Comparison of ENCODE assay signal across 9 mouse cellular contexts in the genomic region with DNA sequence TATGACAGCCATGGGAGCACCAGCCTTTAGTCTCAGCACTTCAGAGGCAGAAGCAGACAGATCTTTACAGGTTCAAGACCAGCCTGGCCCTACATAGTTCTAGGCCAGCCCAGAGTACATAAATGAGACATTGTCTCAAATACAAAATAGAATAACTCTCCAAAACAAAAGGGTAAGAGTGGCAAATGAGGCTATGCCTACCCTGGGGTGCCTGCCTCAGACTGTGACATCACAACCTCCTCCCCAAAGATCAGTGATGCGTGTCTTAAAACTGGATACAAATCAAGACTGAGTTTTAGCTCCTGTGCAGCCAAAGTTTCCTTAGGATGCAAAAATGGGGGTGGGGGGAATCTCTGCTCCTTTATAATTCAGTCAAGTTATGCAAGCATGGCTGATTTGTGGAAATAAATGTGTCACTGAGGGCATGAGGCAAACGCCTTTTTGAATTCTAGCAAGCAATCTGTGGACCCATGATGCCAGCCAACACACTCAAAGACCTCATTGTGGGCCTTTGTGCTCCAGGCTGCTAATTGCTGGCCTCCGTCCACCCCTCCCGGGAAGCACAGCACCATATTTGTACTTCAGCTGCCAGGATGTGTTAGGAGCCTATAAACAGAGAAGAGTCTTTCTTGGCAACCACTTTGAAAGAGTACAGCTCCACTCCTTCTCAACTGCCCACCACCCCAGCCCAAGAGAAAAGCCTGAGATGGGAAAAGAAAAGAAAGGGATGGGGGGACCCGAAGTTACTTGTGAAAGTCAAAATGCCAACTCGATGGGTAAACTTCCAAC. TPM values are rescaled to one million over a fixed set of nuclear protein-coding genes. Genes with fewer than 3 reads are reported as not detected.
DNase-seq lines count a peak whose midpoint lies in the region; ATAC-seq and TF ChIP-seq lines count a peak whose summit lies in the region.
"Had no signal": no experiment of that assay in that cellular context is flagged by ENCODE, and none has a peak within 500 bp of the region (broad histone marks: within the 10 kb centered on the region; RNA-seq: fewer than 3 reads in every experiment).

No protein-coding gene starts in this region.

- no peaks in the 10 kb centered on the region for H3K4me1 ChIP-seq in midbrain, embryonic 14.5 days (ENCODE audit: control insufficient read depth, insufficient read depth, low read length)
- no peaks in the 10 kb centered on the region for H3K4me1 ChIP-seq in midbrain, embryonic 11.5 days (ENCODE audit: control insufficient read depth, insufficient read depth, low read length)

- peak; percentile 63 for DNase-seq in midbrain, embryonic 14.5 days
- no peak for DNase-seq in midbrain, embryonic 11.5 days (ENCODE audit: low spot score, missing footprints)
- DNase-seq in heart, adult 11 months: peak; percentile 95
- peak; percentile 81 to 87 for DNase-seq in layer of hippocampus, adult 8-10 months (ENCODE audit: low spot score in 2 of 2)
- no peak for DNase-seq in kidney, postnatal 10 days
- DNase-seq in spleen, postnatal 36 days (ENCODE audit: low spot score in 2 of 2): no peak
- no peak for DNase-seq in thymus, postnatal 10 days (ENCODE audit: low spot score in 2 of 2)

- no peaks in the 10 kb centered on the region for H3K27me3 ChIP-seq in midbrain, embryonic 14.5 days (ENCODE audit: control insufficient read depth, insufficient read depth, low read length)
- no peaks in the 10 kb centered on the region for H3K27me3 ChIP-seq in midbrain, embryonic 11.5 days (ENCODE audit: control insufficient read depth, insufficient read depth, low read length)
- H3K27me3 ChIP-seq in myocyte (ENCODE audit: control insufficient read depth, insufficient read depth, insufficient read length): no peaks in the 10 kb centered on the region

- no peaks in the 10 kb centered on the region for H3K9me3 ChIP-seq in midbrain, embryonic 14.5 days (ENCODE audit: control insufficient read depth, low read length)
- no peaks in the 10 kb centered on the region for H3K9me3 ChIP-seq in midbrain, embryonic 11.5 days (ENCODE audit: control insufficient read depth, low read length)

- no peak for TF ChIP-seq POLR2A in myocyte (IDR thresholded peaks at IDR 0.05; ENCODE audit: insufficient read length, low read depth)

- no peak overlapping the region for H3K4me2 ChIP-seq in midbrain, embryonic 14.5 days (ENCODE audit: low read length)
- H3K4me2 ChIP-seq in midbrain, embryonic 11.5 days: no peak overlapping the region
- H3K4me2 ChIP-seq in myocyte (ENCODE audit: low read depth): peak overlapping the region; percentile 44

- no peak overlapping the region for H3K4me3 ChIP-seq in midbrain, embryonic 14.5 days (replicated peaks; ENCODE audit: low read depth, low read length)
- no peak overlapping the region for H3K4me3 ChIP-seq in midbrain, embryonic 11.5 days (ENCODE audit: low read depth, low read length)
- H3K4me3 ChIP-seq in myocyte: no peak overlapping the region

- peak; percentile 74 for ATAC-seq in midbrain, embryonic 14.5 days (ENCODE audit: low FRiP score, low TSS enrichment)
- ATAC-seq in midbrain, embryonic 11.5 days (ENCODE audit: low FRiP score): no peak

- H3K9ac ChIP-seq in midbrain, embryonic 14.5 days (replicated peaks; ENCODE audit: low read length): no peak overlapping the region
- no peak overlapping the region for H3K9ac ChIP-seq in midbrain, embryonic 11.5 days (ENCODE audit: low read length)

- no peak overlapping the region for H3K27ac ChIP-seq in midbrain, embryonic 14.5 days (replicated peaks; ENCODE audit: low read depth, low read length)
- no peak overlapping the region for H3K27ac ChIP-seq in midbrain, embryonic 11.5 days (ENCODE audit: low read depth, low read length)

- 64% methylated on average over 6 of the region's 6 CpGs for WGBS in midbrain, embryonic 14.5 days
- WGBS in midbrain, embryonic 11.5 days: 81% methylated on average over 6 of the region's 6 CpGs

- no peaks in the 10 kb centered on the region for H3K79me2 ChIP-seq in myocyte (ENCODE audit: control insufficient read depth, insufficient read depth)

- H3ac ChIP-seq in myocyte (ENCODE audit: control insufficient read depth, insufficient read length): no peak overlapping the region

- no peaks in the 10 kb centered on the region for H3K36me3 ChIP-seq in midbrain, embryonic 14.5 days (ENCODE audit: control insufficient read depth, insufficient read depth, low read length)
- no peaks in the 10 kb centered on the region for H3K36me3 ChIP-seq in midbrain, embryonic 11.5 days (ENCODE audit: control insufficient read depth, insufficient read depth, low read length)
- H3K36me3 ChIP-seq in myocyte (ENCODE audit: control insufficient read depth, insufficient read depth): no peaks in the 10 kb centered on the region

TF ChIP-seq in myocyte, 11 proteins besides CTCF, POLR2A, EP300 and RAD21:
- TF ChIP-seq POLR2AphosphoS2 (IDR thresholded peaks at IDR 0.05; ENCODE audit: insufficient read length, low read depth) (no peak), USF1 (IDR thresholded peaks at IDR 0.05; ENCODE audit: low read depth) (no peak), MYOG (IDR thresholded peaks at IDR 0.05; ENCODE audit: control insufficient read depth in 1 of 3, insufficient read depth in 1 of 3, insufficient read length in 2 of 3, low read depth in 2 of 3) (no peak), TCF12 (IDR thresholded peaks at IDR 0.05; ENCODE audit: insufficient read depth, poor library complexity, severe bottlenecking) (no peak), E2F4 (IDR thresholded peaks at IDR 0.05; ENCODE audit: insufficient read depth) (no peak), TCF3 (IDR thresholded peaks at IDR 0.05; ENCODE audit: insufficient read length, low read depth) (no peak), MYOD1 (IDR thresholded peaks at IDR 0.05; ENCODE audit: control insufficient read depth in 1 of 3, insufficient read length in 2 of 3, low read depth in 2 of 3) (peak in 2 of 3 experiments; percentile 9 to 13), SRF (IDR thresholded peaks at IDR 0.05; ENCODE audit: control insufficient read depth, insufficient read length, low read depth) (peak; percentile 78)

RNA-seq across cellular contexts. Expression of gene Pdlim3, which starts 41.0 kb away (rescaled TPM):
- polyA plus RNA-seq in midbrain, embryonic 14.5 days (2014; fragmentation: Nextera tagmentation; extraction: Ambion mirVana): 30.5 and 30.7 TPM in 2 replicates
- 34.4 and 42.2 TPM in 2 replicates for polyA plus RNA-seq in midbrain, embryonic 11.5 days (2014; fragmentation: Nextera tagmentation; extraction: Ambion mirVana)
- 1 to 10 TPM in 2 of 4 experiments, under 1 TPM in 2; 0.97 to 2.0 (median 1.3) TPM for total RNA-seq in layer of hippocampus, adult 8-10 months (2022)
- polyA plus RNA-seq in myocyte (2012; fragmentation: generic; extraction: Trizol): 77.7 TPM
- total RNA-seq: MEL had no signal

Comparison
In these comparisons a context has a peak if more than half of its experiments do, and no peak if none do; other contexts are left out.
1. DNase-seq: peak in midbrain, embryonic 14.5 days (single experiment), heart, adult 11 months (single experiment) and layer of hippocampus, adult 8-10 months (2 of 2); none in midbrain, embryonic 11.5 days (single experiment), kidney, postnatal 10 days (single experiment), spleen, postnatal 36 days (0 of 2) and thymus, postnatal 10 days (0 of 2).